ENCODE assay signal across 9 mouse cellular contexts in genomic region chr7:25599663-25600062, GRCm38 (mm10). TPM values are rescaled to one million over a fixed set of nuclear protein-coding genes. Genes with fewer than 3 reads are reported as not detected.
A peak's percentile ranks its signal among the peaks of the same experiment; 100 is the strongest.
DNase-seq lines count a peak whose midpoint lies in the region; ATAC-seq and TF ChIP-seq lines count a peak whose summit lies in the region.
"Had no signal": no experiment of that assay in that cellular context is flagged by ENCODE, and none has a peak within 500 bp of the region (broad histone marks: within the 10 kb centered on the region; RNA-seq: fewer than 3 reads in every experiment).

No protein-coding gene starts in this region.

- no peaks in the 10 kb centered on the region for H3K9me3 ChIP-seq in G1E (replicated peaks)
- no peaks in the 10 kb centered on the region for H3K9me3 ChIP-seq in embryonic facial prominence, embryonic 14.5 days (ENCODE audit: control insufficient read depth, low read length)
- no peaks in the 10 kb centered on the region for H3K9me3 ChIP-seq in hindbrain, embryonic 13.5 days
- H3K9me3 ChIP-seq: limb, embryonic 13.5 days had no signal

- no peak overlapping the region for H3K4me3 ChIP-seq in G1E (ENCODE audit: low read depth, low read length)
- H3K4me3 ChIP-seq in embryonic facial prominence, embryonic 14.5 days (ENCODE audit: low read depth, low read length): no peak overlapping the region
- no peak overlapping the region for H3K4me3 ChIP-seq in hindbrain, embryonic 13.5 days
- H3K4me3 ChIP-seq: limb, embryonic 13.5 days had no signal

- H3K36me3 ChIP-seq in G1E (replicated peaks): no peaks in the 10 kb centered on the region
- H3K36me3 ChIP-seq in embryonic facial prominence, embryonic 14.5 days (ENCODE audit: control insufficient read depth, insufficient read depth, low read length): no peaks in the 10 kb centered on the region
- no peaks in the 10 kb centered on the region for H3K36me3 ChIP-seq in hindbrain, embryonic 13.5 days
- H3K36me3 ChIP-seq: limb, embryonic 13.5 days had no signal

- peak; percentile 34 for DNase-seq in G1E (ENCODE audit: low spot score)
- DNase-seq in adrenal gland, postnatal 25 days: peak; percentile 56
- DNase-seq in embryonic facial prominence, embryonic 14.5 days (ENCODE audit: low spot score): peak; percentile 68
- DNase-seq in layer of hippocampus, postnatal 10 days (ENCODE audit: low spot score in 2 of 2): peak; percentile 84 to 87
- DNase-seq in lung, postnatal 36 days: peak; percentile 89
- DNase-seq in right cerebral cortex, postnatal 14 days: peak; percentile 75

- H3K4me2 ChIP-seq in embryonic facial prominence, embryonic 14.5 days (ENCODE audit: low read depth, low read length): no peak overlapping the region
- no peak overlapping the region for H3K4me2 ChIP-seq in hindbrain, embryonic 13.5 days
- H3K4me2 ChIP-seq: limb, embryonic 13.5 days had no signal

- 0 out of 2 replicates have a peak, but pooled peaks cover 1% of the 10 kb centered on the region for H3K4me1 ChIP-seq in G1E (ENCODE audit: insufficient read depth, low read depth, low read length)
- no peaks in the 10 kb centered on the region for H3K4me1 ChIP-seq in embryonic facial prominence, embryonic 14.5 days (ENCODE audit: control insufficient read depth, insufficient read depth, low read length)
- no peaks in the 10 kb centered on the region; the same call in 1 of the 2 replicates for H3K4me1 ChIP-seq in hindbrain, embryonic 13.5 days (replicated peaks)
- H3K4me1 ChIP-seq: limb, embryonic 13.5 days had no signal

- ATAC-seq in G1E (ENCODE audit: extremely low read depth, insufficient number of reproducible peaks, low FRiP score, poor library complexity, severe bottlenecking): no peak; the same call in 1 of the 2 replicates
- ATAC-seq in embryonic facial prominence, embryonic 14.5 days (ENCODE audit: low read depth): no peak
- peak; percentile 7; the same call in 1 of the 2 replicates for ATAC-seq in hindbrain, embryonic 13.5 days (ENCODE audit: low FRiP score)
- no peak for ATAC-seq in activated CD4-positive, CD25-positive, alpha-beta regulatory T cell, adult 4 months

- H3K9ac ChIP-seq in embryonic facial prominence, embryonic 14.5 days (ENCODE audit: low read depth, low read length): no peak overlapping the region
- no peak overlapping the region for H3K9ac ChIP-seq in hindbrain, embryonic 13.5 days
- H3K9ac ChIP-seq: limb, embryonic 13.5 days had no signal

- H3K27me3 ChIP-seq in G1E (ENCODE audit: insufficient read depth, low read length): peaks cover 7% of the 10 kb centered on the region
- no peaks in the 10 kb centered on the region for H3K27me3 ChIP-seq in embryonic facial prominence, embryonic 14.5 days (replicated peaks; ENCODE audit: control insufficient read depth, insufficient read depth, low read length)
- no peaks in the 10 kb centered on the region for H3K27me3 ChIP-seq in hindbrain, embryonic 13.5 days
- H3K27me3 ChIP-seq: limb, embryonic 13.5 days had no signal

- peak; percentile 83 for TF ChIP-seq CTCF in G1E (IDR thresholded peaks at IDR 0.05; ENCODE audit: low read depth, low read length)

- WGBS in embryonic facial prominence, embryonic 14.5 days: 12% methylated on average over 10 of the region's 10 CpGs
- WGBS in hindbrain, embryonic 13.5 days: 14% methylated on average over 10 of the region's 10 CpGs

- H3K27ac ChIP-seq in embryonic facial prominence, embryonic 14.5 days (replicated peaks; ENCODE audit: low read depth, low read length): no peak overlapping the region
- H3K27ac ChIP-seq in hindbrain, embryonic 13.5 days: no peak overlapping the region
- H3K27ac ChIP-seq: limb, embryonic 13.5 days had no signal

RNA-seq across cellular contexts. Expression of gene Erich4, which starts 16.0 kb away (rescaled TPM):
- not detected in 2 replicates for total RNA-seq in G1E (2014; fragmentation: Nextera tagmentation)
- not detected in 2 replicates for total RNA-seq in G1E (2017)
- not detected in 2 replicates for polyA plus RNA-seq in G1E (2012)
- not detected in 2 replicates for total RNA-seq in adrenal gland, postnatal 25 days (2021)
- not detected in 2 replicates for polyA plus RNA-seq in embryonic facial prominence, embryonic 14.5 days (2014; fragmentation: Nextera tagmentation; extraction: Ambion mirVana)
- not detected in 2 replicates for polyA plus RNA-seq in hindbrain, embryonic 13.5 days (2015; fragmentation: Nextera tagmentation; extraction: Ambion mirVana)
- total RNA-seq in layer of hippocampus, postnatal 10 days (2021): not detected
- polyA plus RNA-seq in activated CD4-positive, CD25-positive, alpha-beta regulatory T cell, adult 4 months (2017; shearing (Covaris generic)): not detected
- polyA plus RNA-seq: limb, embryonic 13.5 days had no signal

RNA-seq across cellular contexts. Expression of gene Dmac2, which starts 19.6 kb away (rescaled TPM):
- 12.7 and 17.8 TPM in 2 replicates for total RNA-seq in G1E (2014; fragmentation: Nextera tagmentation)
- 21.3 and 24.2 TPM in 2 replicates for total RNA-seq in G1E (2017)
- polyA plus RNA-seq in G1E (2012): 28.0 and 34.2 TPM in 2 replicates
- 29.1 and 33.1 TPM in 2 replicates for total RNA-seq in adrenal gland, postnatal 25 days (2021)
- polyA plus RNA-seq in embryonic facial prominence, embryonic 14.5 days (2014; fragmentation: Nextera tagmentation; extraction: Ambion mirVana): 27.9 and 30.3 TPM in 2 replicates
- polyA plus RNA-seq in hindbrain, embryonic 13.5 days (2015; fragmentation: Nextera tagmentation; extraction: Ambion mirVana): 35.8 and 42.6 TPM in 2 replicates
- 10 to 100 TPM; 27.3 to 29.8 TPM for total RNA-seq in layer of hippocampus, postnatal 10 days (2021)
- polyA plus RNA-seq in activated CD4-positive, CD25-positive, alpha-beta regulatory T cell, adult 4 months (2017; shearing (Covaris generic)): 10 to 100 TPM; 36.4 to 42.7 TPM

RNA-seq across cellular contexts. Expression of gene B3gnt8, which starts 26.8 kb away (rescaled TPM):
- 0.15 and 0.83 TPM in 2 replicates for total RNA-seq in G1E (2014; fragmentation: Nextera tagmentation)
- 0.98 and 1.1 TPM in 2 replicates for total RNA-seq in G1E (2017)
- 1.0 and 1.3 TPM in 2 replicates for polyA plus RNA-seq in G1E (2012)
- total RNA-seq in adrenal gland, postnatal 25 days (2021): 0.90 and 2.8 TPM in 2 replicates
- 5.6 and 5.8 TPM in 2 replicates for polyA plus RNA-seq in embryonic facial prominence, embryonic 14.5 days (2014; fragmentation: Nextera tagmentation; extraction: Ambion mirVana)
- polyA plus RNA-seq in hindbrain, embryonic 13.5 days (2015; fragmentation: Nextera tagmentation; extraction: Ambion mirVana): 1.0 and 1.2 TPM in 2 replicates
- total RNA-seq in layer of hippocampus, postnatal 10 days (2021): 1 to 10 TPM; 2.8 to 3.1 TPM
- under 1 TPM; 0.21 to 0.79 TPM for polyA plus RNA-seq in activated CD4-positive, CD25-positive, alpha-beta regulatory T cell, adult 4 months (2017; shearing (Covaris generic))

RNA-seq across cellular contexts. Expression of gene Bckdha, which starts 59.1 kb away (rescaled TPM):
- total RNA-seq in G1E (2014; fragmentation: Nextera tagmentation) (6.0 and 7.8 TPM in 2 replicates), G1E (2017) (20.4 and 23.8 TPM in 2 replicates)
- 36.6 and 44.1 TPM in 2 replicates for polyA plus RNA-seq in G1E (2012)
- 180 and 185 TPM in 2 replicates for total RNA-seq in adrenal gland, postnatal 25 days (2021)
- polyA plus RNA-seq in embryonic facial prominence, embryonic 14.5 days (2014; fragmentation: Nextera tagmentation; extraction: Ambion mirVana): 47.0 and 54.4 TPM in 2 replicates
- 46.3 and 49.2 TPM in 2 replicates for polyA plus RNA-seq in hindbrain, embryonic 13.5 days (2015; fragmentation: Nextera tagmentation; extraction: Ambion mirVana)
- 10 to 100 TPM; 33.2 to 36.1 TPM for total RNA-seq in layer of hippocampus, postnatal 10 days (2021)
- 10 to 100 TPM; 15.3 to 15.8 TPM for polyA plus RNA-seq in activated CD4-positive, CD25-positive, alpha-beta regulatory T cell, adult 4 months (2017; shearing (Covaris generic))

RNA-seq across cellular contexts. Expression of gene Exosc5, which starts 59.3 kb away (rescaled TPM):
- total RNA-seq in G1E (2014; fragmentation: Nextera tagmentation): 71.6 and 84.6 TPM in 2 replicates
- 51.4 and 55.4 TPM in 2 replicates for total RNA-seq in G1E (2017)
- polyA plus RNA-seq in G1E (2012): 367 and 471 TPM in 2 replicates
- total RNA-seq in adrenal gland, postnatal 25 days (2021): 47.6 and 59.4 TPM in 2 replicates
- 62.3 and 65.1 TPM in 2 replicates for polyA plus RNA-seq in embryonic facial prominence, embryonic 14.5 days (2014; fragmentation: Nextera tagmentation; extraction: Ambion mirVana)
- 44.7 and 47.1 TPM in 2 replicates for polyA plus RNA-seq in hindbrain, embryonic 13.5 days (2015; fragmentation: Nextera tagmentation; extraction: Ambion mirVana)
- 10 to 100 TPM; 22.6 to 29.4 TPM for total RNA-seq in layer of hippocampus, postnatal 10 days (2021)
- 100 to 1,000 TPM in 1 of 2 experiments, 10 to 100 TPM in 1; 94.5 to 110 TPM for polyA plus RNA-seq in activated CD4-positive, CD25-positive, alpha-beta regulatory T cell, adult 4 months (2017; shearing (Covaris generic))

Comparison
In these comparisons a context has a peak if more than half of its experiments do, and no peak if none do; other contexts are left out.
1. DNase-seq: peak in every context shown above with its lines; median percentile 89 in lung, postnatal 36 days; 86 in layer of hippocampus, postnatal 10 days; 75 in right cerebral cortex, postnatal 14 days; 68 in embryonic facial prominence, embryonic 14.5 days; 56 in adrenal gland, postnatal 25 days; 34 in G1E.